Mouse (Mus musculus) forebrain, embryonic 13.5 days (tissue): ENCODE measurements around the gene Hes7. TPM values are rescaled to one million over a fixed set of nuclear protein-coding genes. Genes with fewer than 3 reads are reported as not detected.

Source experiments
- ATAC-seq: fragments of 200-750 bp; cut with Nextera tagmentation; 2 replicates; pipeline ENCODE4 v1.8.0; 2017
- H3K27ac ChIP-seq: fragments of 300-500 bp; sonication (generic); 2 replicates; pipeline ENCODE4 v1.5.1; 2015; ENCODE audit warnings: inconsistent platforms, mild to moderate bottlenecking, moderate library complexity
- H3K27me3 ChIP-seq: fragments of 300-500 bp; sonication (generic); 2 replicates; pipeline ENCODE4 v1.6.1; 2015; ENCODE audit warnings: mild to moderate bottlenecking, inconsistent platforms
- H3K36me3 ChIP-seq: fragments of 300-500 bp; sonication (generic); 2 replicates; pipeline ENCODE4 v1.6.1; 2015; ENCODE audit warnings: mild to moderate bottlenecking, inconsistent platforms; ENCODE audit not compliant: poor library complexity, severe bottlenecking
- H3K4me1 ChIP-seq: fragments of 300-500 bp; sonication (generic); 2 replicates; pipeline ENCODE4 v1.6.1; 2015; ENCODE audit warnings: inconsistent platforms
- H3K4me2 ChIP-seq: fragments of 300-500 bp; sonication (generic); 2 replicates; pipeline ENCODE4 v1.6.1; 2015; ENCODE audit warnings: inconsistent platforms, mild to moderate bottlenecking, moderate library complexity
- H3K4me3 ChIP-seq: fragments of 300-500 bp; sonication (generic); 2 replicates; pipeline ENCODE4 v1.5.1; 2015; ENCODE audit warnings: mild to moderate bottlenecking, inconsistent platforms
- H3K9ac ChIP-seq: fragments of 300-500 bp; sonication (generic); 2 replicates; pipeline ENCODE4 v1.6.1; 2015; ENCODE audit warnings: mild to moderate bottlenecking, inconsistent platforms
- H3K9me3 ChIP-seq: fragments of 300-500 bp; sonication (generic); replicated peaks from 2 replicates; pipeline ENCODE4 v1.6.1; 2016; ENCODE audit warnings: inconsistent platforms
- WGBS: fragments of 180-500 bp; shearing (Covaris S2); methylation state at CpG from one replicate; pipeline ENCODE4 v1.1.7; 2015; 5-methylcytosine and 5-hydroxymethylcytosine counted together
- polyA plus RNA-seq: library from polyadenylated mRNA; unstranded; fragments of >200 nt; fragmentation: Nextera tagmentation; extraction: Ambion mirVana; gene quantifications from 2 replicates; pipeline ENCODE4 v1.2.1, GENCODE M21; 2015

The Hes7 gene
- polyA plus RNA-seq, result 0.12 and 0.21 TPM in 2 replicates

- Histone ChIP-seq H3K9ac (peak within 1 kb of the TSS; percentile 79), H3K27ac (no peak within 1 kb of the TSS), H3K27me3 (peaks cover 15% of the 10 kb centered on the region), H3K4me1 (peaks cover 45% of the 10 kb centered on the region), H3K4me2 (peak within 1 kb of the TSS; percentile 71), H3K4me3 (peak within 1 kb of the TSS; percentile 75), H3K9me3 (no peaks in the 10 kb centered on the region), H3K36me3 (no peaks in the 10 kb centered on the region)
- 2% methylated on average over 27 of the region's 27 CpGs for WGBS
- ATAC-seq, result no peak
Observed at GRCm38 (mm10) chr11:69120221-69121000, at the start of gene Hes7. Hes7 (plus strand) TSS chr11:69120404.

- H3K4me1 ChIP-seq, result peaks cover 47% of the 10 kb centered on the region
- WGBS, result under 1% methylated on average over 47 of the region's 47 CpGs
- peak; percentile 89 for ATAC-seq
Observed at GRCm38 (mm10) chr11:69070590-69071222, 49.5 kb upstream of the Hes7 start, which contains the start of gene Tmem107. Tmem107 (plus strand) TSS chr11:69070806.

GRCm38 (mm10) chr11:69071262-69071661 lies 48.9 kb upstream of the Hes7 start:
- peaks cover 42% of the 10 kb centered on the region for H3K4me1 ChIP-seq
- peak overlapping the region; percentile 94 for H3K27ac ChIP-seq
- H3K4me3 ChIP-seq, result peak overlapping the region; percentile 63
- no peaks in the 10 kb centered on the region for H3K9me3 ChIP-seq
- H3K36me3 ChIP-seq, result no peaks in the 10 kb centered on the region
- peak overlapping the region; percentile 74 for H3K4me2 ChIP-seq
- WGBS, result 19% methylated on average over 9 of the region's 9 CpGs
- peak overlapping the region; percentile 91 for H3K9ac ChIP-seq
- ATAC-seq, result no peak
- H3K27me3 ChIP-seq, result no peaks in the 10 kb centered on the region

More at GRCm38 (mm10) chr11:69070590-69071222, 49.5 kb upstream of the Hes7 start, which contains the start of gene Tmem107:
- H3K9ac ChIP-seq, result peak within 1 kb of the TSS; percentile 91
- no peaks in the 10 kb centered on the region for H3K36me3 ChIP-seq
- peak within 1 kb of the TSS; percentile 94 for H3K27ac ChIP-seq
- peak within 1 kb of the TSS; percentile 63 for H3K4me3 ChIP-seq
- no peaks in the 10 kb centered on the region for H3K27me3 ChIP-seq
- no peaks in the 10 kb centered on the region for H3K9me3 ChIP-seq
- H3K4me2 ChIP-seq, result peak within 1 kb of the TSS; percentile 74

GRCm38 (mm10) chr11:69072234-69072633 lies 48.0 kb upstream of the Hes7 start:
- Histone ChIP-seq H3K4me1 (peaks cover 36% of the 10 kb centered on the region), H3K9me3 (no peaks in the 10 kb centered on the region), H3K27me3 (no peaks in the 10 kb centered on the region), H3K4me2 (peak overlapping the region; percentile 74), H3K27ac (peak overlapping the region; percentile 93; the same call in 1 of the 2 replicates), H3K36me3 (no peaks in the 10 kb centered on the region), H3K9ac (peak overlapping the region; percentile 73), H3K4me3 (peak overlapping the region; percentile 38)
- 83% methylated on average over 11 of the region's 11 CpGs for WGBS
- no peak for ATAC-seq

- peaks cover 36% of the 10 kb centered on the region for H3K4me1 ChIP-seq
- WGBS, result 7% methylated on average over 9 of the region's 9 CpGs
- H3K9me3 ChIP-seq, result no peaks in the 10 kb centered on the region
- H3K36me3 ChIP-seq, result no peaks in the 10 kb centered on the region
- no peak for ATAC-seq
- no peaks in the 10 kb centered on the region for H3K27me3 ChIP-seq
- peak overlapping the region; percentile 93 for H3K27ac ChIP-seq
- H3K9ac ChIP-seq, result peak overlapping the region; percentile 73
- H3K4me3 ChIP-seq, result peak overlapping the region; percentile 38
- H3K4me2 ChIP-seq, result peak overlapping the region; percentile 74
Observed at GRCm38 (mm10) chr11:69072666-69073064, 47.5 kb upstream of the Hes7 start.

GRCm38 (mm10) chr11:69073065-69073888 lies 46.9 kb upstream of the Hes7 start:
- H3K4me1 ChIP-seq, result peaks cover 36% of the 10 kb centered on the region
- H3K4me3 ChIP-seq, result peak overlapping the region; percentile 38
- peak; percentile 82 for ATAC-seq
- peak overlapping the region; percentile 74 for H3K4me2 ChIP-seq
- no peaks in the 10 kb centered on the region for H3K9me3 ChIP-seq
- H3K36me3 ChIP-seq, result no peaks in the 10 kb centered on the region
- H3K9ac ChIP-seq, result peak overlapping the region; percentile 73
- H3K27me3 ChIP-seq, result no peaks in the 10 kb centered on the region
- H3K27ac ChIP-seq, result peak overlapping the region; percentile 93
- 0% methylated on average over 14 of the region's 14 CpGs for WGBS

- no peaks in the 10 kb centered on the region for H3K9me3 ChIP-seq
- peaks cover 36% of the 10 kb centered on the region for H3K4me1 ChIP-seq
- peak overlapping the region; percentile 93 for H3K27ac ChIP-seq
- no peaks in the 10 kb centered on the region for H3K36me3 ChIP-seq
- H3K4me3 ChIP-seq, result no peak overlapping the region
- 35% methylated on average over 6 of the region's 6 CpGs for WGBS
- peak overlapping the region; percentile 73 for H3K9ac ChIP-seq
- no peaks in the 10 kb centered on the region for H3K27me3 ChIP-seq
- no peak for ATAC-seq
- H3K4me2 ChIP-seq, result peak overlapping the region; percentile 26; the same call in 1 of the 2 replicates
Observed at GRCm38 (mm10) chr11:69073951-69074775, 46.0 kb upstream of the Hes7 start.

- Histone ChIP-seq H3K4me2 (no peak overlapping the region), H3K9ac (no peak overlapping the region), H3K36me3 (no peaks in the 10 kb centered on the region), H3K4me3 (no peak overlapping the region), H3K4me1 (peaks cover 36% of the 10 kb centered on the region), H3K9me3 (no peaks in the 10 kb centered on the region), H3K27me3 (no peaks in the 10 kb centered on the region), H3K27ac (peak overlapping the region; percentile 93)
- no peak for ATAC-seq
- WGBS, result 40% methylated on average over 2 of the region's 2 CpGs
Observed at GRCm38 (mm10) chr11:69074776-69075069, 45.5 kb upstream of the Hes7 start.

- H3K4me2 ChIP-seq, result no peak overlapping the region
- H3K9ac ChIP-seq, result no peak overlapping the region
- peaks cover 29% of the 10 kb centered on the region for H3K4me1 ChIP-seq
- H3K27ac ChIP-seq, result no peak overlapping the region
- no peak overlapping the region for H3K4me3 ChIP-seq
- 46% methylated on average over 9 of the region's 9 CpGs for WGBS
- no peak for ATAC-seq
- no peaks in the 10 kb centered on the region for H3K36me3 ChIP-seq
- H3K9me3 ChIP-seq, result no peaks in the 10 kb centered on the region
- no peaks in the 10 kb centered on the region for H3K27me3 ChIP-seq
Observed at GRCm38 (mm10) chr11:69075764-69076479, 44.3 kb upstream of the Hes7 start.

- Histone ChIP-seq H3K27ac (no peak overlapping the region), H3K9ac (no peak overlapping the region; the same call in 1 of the 2 replicates), H3K4me1 (peaks cover 23% of the 10 kb centered on the region), H3K4me3 (no peak overlapping the region), H3K36me3 (no peaks in the 10 kb centered on the region), H3K9me3 (no peaks in the 10 kb centered on the region), H3K27me3 (no peaks in the 10 kb centered on the region), H3K4me2 (no peak overlapping the region)
- WGBS, result 65% methylated on average over 5 of the region's 5 CpGs
- no peak for ATAC-seq
Observed at GRCm38 (mm10) chr11:69076572-69076971, 43.6 kb upstream of the Hes7 start.

GRCm38 (mm10) chr11:69077316-69077715 lies 42.9 kb upstream of the Hes7 start:
- Histone ChIP-seq H3K4me1 (peaks cover 15% of the 10 kb centered on the region), H3K36me3 (no peaks in the 10 kb centered on the region), H3K9ac (no peak overlapping the region), H3K9me3 (no peaks in the 10 kb centered on the region), H3K4me2 (no peak overlapping the region), H3K4me3 (no peak overlapping the region), H3K27me3 (no peaks in the 10 kb centered on the region), H3K27ac (no peak overlapping the region)
- 84% methylated on average over 9 of the region's 9 CpGs for whole genome bisulfite sequencing
- ATAC-seq, result no peak
